Mouse (Mus musculus): ENCODE results near the gene Appbp2.

- no peak for TF ChIP-seq CTCF (IDR thresholded peaks at IDR 0.05; ENCODE audit: low read depth)
- no peak for TF ChIP-seq EP300 (IDR thresholded peaks at IDR 0.05; ENCODE audit: low read depth)
Observed at GRCm38 (mm10) chr11:85184839-85185238, 50.1 kb downstream of the Appbp2 start.

All from heart, postnatal 0 days (tissue).